Mouse (Mus musculus): ENCODE data around the gene Ilf2. TPM values are rescaled to one million over a fixed set of nuclear protein-coding genes. Genes with fewer than 3 reads are reported as not detected.

Ilf2 gene
- 218 and 229 TPM in 2 replicates for polyA plus RNA-seq (2015; fragmentation: Nextera tagmentation; extraction: Ambion mirVana)

- H3K27ac ChIP-seq (replicated peaks), result peak within 1 kb of the TSS; percentile 96
- WGBS, result 1% methylated on average over 45 of the region's 45 CpGs
Observed at GRCm38 (mm10) chr3:90475831-90476611, at the start of gene Ilf2. TSS of gene Ilf2 (plus strand) at chr3:90476126.

GRCm38 (mm10) chr3:90427574-90427973 is 48.4 kb upstream of the Ilf2 start:
- 92% methylated on average over 1 of the region's 1 CpGs for WGBS
- Histone ChIP-seq H3K4me1 (peaks cover 40% of the 10 kb centered on the region), H3K27ac (replicated peaks) (no peak overlapping the region), H3K27me3 (replicated peaks) (no peaks in the 10 kb centered on the region), H3K9me3 (replicated peaks) (no peaks in the 10 kb centered on the region), H3K4me3 (replicated peaks) (no peak overlapping the region), H3K36me3 (peaks cover 23% of the 10 kb centered on the region), H3K4me2 (no peak overlapping the region), H3K9ac (replicated peaks) (no peak overlapping the region)
- ATAC-seq (ENCODE audit: low FRiP score), result no peak

More at GRCm38 (mm10) chr3:90475831-90476611, at the start of gene Ilf2:
- no peaks in the 10 kb centered on the region for H3K27me3 ChIP-seq (replicated peaks)
- peak; percentile 99 for ATAC-seq (ENCODE audit: low FRiP score)
- peaks cover 23% of the 10 kb centered on the region for H3K36me3 ChIP-seq
- H3K9me3 ChIP-seq (replicated peaks), result no peaks in the 10 kb centered on the region
- H3K4me1 ChIP-seq, result peaks cover 18% of the 10 kb centered on the region
- peak within 1 kb of the TSS; percentile 91 for H3K9ac ChIP-seq (replicated peaks)
- H3K4me2 ChIP-seq, result peak within 1 kb of the TSS; percentile 70
- peak within 1 kb of the TSS; percentile 75 for H3K4me3 ChIP-seq (replicated peaks)

GRCm38 (mm10) chr3:90428186-90428585 is 47.7 kb upstream of the Ilf2 start:
- no peak overlapping the region for H3K9ac ChIP-seq (replicated peaks)
- 82% methylated on average over 6 of the region's 6 CpGs for WGBS
- H3K4me3 ChIP-seq (replicated peaks), result no peak overlapping the region
- H3K27ac ChIP-seq (replicated peaks), result no peak overlapping the region
- H3K27me3 ChIP-seq (replicated peaks), result no peaks in the 10 kb centered on the region
- peaks cover 17% of the 10 kb centered on the region for H3K36me3 ChIP-seq
- ATAC-seq (ENCODE audit: low FRiP score), result no peak
- no peak overlapping the region for H3K4me2 ChIP-seq
- no peaks in the 10 kb centered on the region for H3K9me3 ChIP-seq (replicated peaks)
- peaks cover 40% of the 10 kb centered on the region for H3K4me1 ChIP-seq

DNA sequence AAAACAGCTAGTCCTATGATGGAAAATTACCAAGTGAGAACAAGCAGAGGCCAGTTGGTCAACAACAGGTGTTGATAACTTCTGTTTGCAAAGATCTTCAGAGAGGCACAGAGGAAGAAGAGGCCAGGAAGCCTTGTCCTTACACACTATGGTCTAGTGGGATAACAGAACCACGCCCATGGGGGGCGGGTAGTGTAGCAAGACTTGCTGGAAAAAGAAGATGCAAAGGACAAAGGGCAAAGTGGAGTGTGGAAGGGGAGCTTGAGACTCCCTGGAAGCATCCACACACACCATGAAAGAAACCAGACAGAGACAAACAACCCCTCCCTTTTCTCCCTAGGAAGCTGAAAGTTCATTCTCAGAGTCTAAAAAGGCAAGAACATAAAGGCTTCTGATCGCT is 46.4 kb upstream of the Ilf2 start:
- Histone ChIP-seq H3K9ac (replicated peaks) (no peak overlapping the region), H3K27me3 (replicated peaks) (no peaks in the 10 kb centered on the region), H3K36me3 (peaks cover 10% of the 10 kb centered on the region; the same call in 1 of the 2 replicates), H3K4me2 (no peak overlapping the region), H3K27ac (replicated peaks) (no peak overlapping the region), H3K4me1 (peaks cover 46% of the 10 kb centered on the region), H3K9me3 (replicated peaks) (no peaks in the 10 kb centered on the region), H3K4me3 (replicated peaks) (no peak overlapping the region)
- WGBS, result 85% methylated on average over 3 of the region's 3 CpGs
- ATAC-seq (ENCODE audit: low FRiP score), result no peak

GRCm38 (mm10) chr3:90432348-90432747 is 43.6 kb upstream of the Ilf2 start:
- H3K27ac ChIP-seq (replicated peaks), result peak overlapping the region; percentile 95; the same call in 1 of the 2 replicates
- peak overlapping the region; percentile 79 for H3K4me3 ChIP-seq (replicated peaks)
- H3K27me3 ChIP-seq (replicated peaks), result no peaks in the 10 kb centered on the region
- 10% methylated on average over 2 of the region's 2 CpGs for WGBS
- H3K9ac ChIP-seq (replicated peaks), result peak overlapping the region; percentile 95
- H3K4me2 ChIP-seq, result peak overlapping the region; percentile 94
- no peaks in the 10 kb centered on the region for H3K9me3 ChIP-seq (replicated peaks)
- no peak for ATAC-seq (ENCODE audit: low FRiP score)
- peaks cover 3% of the 10 kb centered on the region; the same call in 1 of the 2 replicates for H3K36me3 ChIP-seq
- peaks cover 44% of the 10 kb centered on the region for H3K4me1 ChIP-seq

DNA sequence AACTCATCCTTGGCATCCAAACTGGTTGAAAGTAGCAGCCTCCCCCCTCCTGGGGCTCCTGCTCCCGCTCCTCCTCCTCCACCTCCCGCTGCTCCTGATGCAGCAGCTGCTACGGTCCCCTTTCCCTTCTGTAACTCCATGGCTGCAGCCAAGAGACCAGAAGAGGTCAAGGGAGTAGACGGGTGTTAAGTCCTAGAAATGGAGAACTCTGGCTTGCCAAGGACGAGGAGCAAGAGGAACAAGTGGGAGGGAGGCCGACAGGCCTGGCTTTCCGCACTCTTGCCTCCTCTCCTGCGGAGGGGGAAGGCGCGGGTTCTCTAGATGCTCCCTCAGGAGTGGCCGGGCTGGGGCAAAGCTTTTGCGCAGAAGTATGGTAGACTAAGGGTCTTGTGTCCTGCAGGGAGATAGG is 43.1 kb upstream of the Ilf2 start:
- H3K27ac ChIP-seq (replicated peaks), result peak overlapping the region; percentile 95
- 0% methylated on average over 12 of the region's 12 CpGs for WGBS
- peaks cover 44% of the 10 kb centered on the region for H3K4me1 ChIP-seq
- H3K4me3 ChIP-seq (replicated peaks), result peak overlapping the region; percentile 79
- peak overlapping the region; percentile 94 for H3K4me2 ChIP-seq
- H3K9ac ChIP-seq (replicated peaks), result peak overlapping the region; percentile 95
- H3K9me3 ChIP-seq (replicated peaks), result no peaks in the 10 kb centered on the region
- H3K27me3 ChIP-seq (replicated peaks), result no peaks in the 10 kb centered on the region
- H3K36me3 ChIP-seq, result peaks cover 3% of the 10 kb centered on the region; the same call in 1 of the 2 replicates
- ATAC-seq (ENCODE audit: low FRiP score), result peak; percentile 42

- peaks cover 41% of the 10 kb centered on the region for H3K4me1 ChIP-seq
- WGBS, result under 1% methylated on average over 52 of the region's 52 CpGs
- peak; percentile 99 for ATAC-seq (ENCODE audit: low FRiP score)
- H3K4me3 ChIP-seq (replicated peaks), result peak within 1 kb of the TSS; percentile 79
- peak within 1 kb of the TSS; percentile 94 for H3K4me2 ChIP-seq
- no peaks in the 10 kb centered on the region for H3K9me3 ChIP-seq (replicated peaks)
- H3K9ac ChIP-seq (replicated peaks), result peak within 1 kb of the TSS; percentile 95
- peaks cover 3% of the 10 kb centered on the region; the same call in 1 of the 2 replicates for H3K36me3 ChIP-seq
- peak within 1 kb of the TSS; percentile 95 for H3K27ac ChIP-seq (replicated peaks)
- H3K27me3 ChIP-seq (replicated peaks), result no peaks in the 10 kb centered on the region
Observed at GRCm38 (mm10) chr3:90433381-90434020, 42.4 kb upstream of the Ilf2 start, which contains the start of gene Ints3. TSS of gene Ints3 (minus strand) at chr3:90433622.

GRCm38 (mm10) chr3:90434073-90434730 is 41.7 kb upstream of the Ilf2 start:
- peak overlapping the region; percentile 95 for H3K27ac ChIP-seq (replicated peaks)
- H3K4me3 ChIP-seq (replicated peaks), result peak overlapping the region; percentile 79
- no peaks in the 10 kb centered on the region for H3K27me3 ChIP-seq (replicated peaks)
- no peaks in the 10 kb centered on the region for H3K9me3 ChIP-seq (replicated peaks)
- H3K9ac ChIP-seq (replicated peaks), result peak overlapping the region; percentile 56
- WGBS, result 58% methylated on average over 11 of the region's 11 CpGs
- H3K36me3 ChIP-seq, result peaks cover 3% of the 10 kb centered on the region; the same call in 1 of the 2 replicates
- peak overlapping the region; percentile 94 for H3K4me2 ChIP-seq
- peaks cover 34% of the 10 kb centered on the region for H3K4me1 ChIP-seq
- 0 out of 2 replicates have a peak, but pooled peaks have one; percentile 1 for ATAC-seq (ENCODE audit: low FRiP score)

DNA sequence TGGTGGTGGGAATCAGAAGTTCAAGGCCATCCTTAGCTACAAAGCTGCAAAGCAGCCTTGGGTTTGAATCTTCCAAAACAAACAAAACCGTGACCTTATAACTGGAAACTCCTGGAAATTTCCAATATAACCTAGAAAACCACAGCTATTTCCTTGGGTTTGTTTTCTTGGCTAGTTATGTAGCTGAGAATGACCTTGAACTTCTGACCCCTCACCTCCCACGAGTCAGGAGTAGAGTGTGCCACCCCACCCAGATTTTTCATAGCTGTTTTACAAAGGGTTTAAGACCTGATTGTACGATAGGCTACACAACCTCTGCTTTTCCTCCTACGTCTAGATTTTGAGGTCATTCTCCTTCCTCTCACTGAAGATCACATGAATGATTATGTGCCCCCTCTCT is 38.8 kb upstream of the Ilf2 start:
- H3K9me3 ChIP-seq (replicated peaks), result no peaks in the 10 kb centered on the region
- H3K27ac ChIP-seq (replicated peaks), result no peak overlapping the region
- no peak for ATAC-seq (ENCODE audit: low FRiP score)
- H3K4me2 ChIP-seq, result no peak overlapping the region
- peaks cover 10% of the 10 kb centered on the region for H3K4me1 ChIP-seq
- H3K9ac ChIP-seq (replicated peaks), result no peak overlapping the region
- H3K27me3 ChIP-seq (replicated peaks), result no peaks in the 10 kb centered on the region
- no peak overlapping the region for H3K4me3 ChIP-seq (replicated peaks)
- WGBS, result 85% methylated on average over 4 of the region's 4 CpGs
- no peaks in the 10 kb centered on the region for H3K36me3 ChIP-seq

GRCm38 (mm10) chr3:90440756-90441155 is 35.2 kb upstream of the Ilf2 start:
- Histone ChIP-seq H3K27me3 (replicated peaks) (no peaks in the 10 kb centered on the region), H3K4me1 (peaks cover 3% of the 10 kb centered on the region)
- 86% methylated on average over 2 of the region's 2 CpGs for WGBS

DNA sequence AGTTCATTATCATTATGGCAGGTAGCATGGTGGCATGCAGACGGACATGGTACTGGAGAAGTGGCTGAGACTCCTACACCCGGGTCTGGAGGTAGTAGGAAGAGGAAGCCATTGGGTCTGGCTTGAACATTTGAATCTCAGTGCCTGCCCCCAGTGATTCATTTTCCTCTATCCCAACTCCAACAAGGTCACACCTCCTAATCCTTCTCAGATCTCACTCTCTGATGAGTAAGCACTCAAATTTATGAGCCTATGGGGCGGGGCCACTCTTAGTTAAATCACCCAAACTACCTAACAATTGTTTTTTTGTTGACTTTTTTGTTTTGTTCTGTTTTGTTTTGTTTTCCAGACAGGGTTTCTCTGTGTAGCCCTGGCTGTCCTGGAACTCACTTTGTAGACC is 31.9 kb upstream of the Ilf2 start:
- H3K4me3 ChIP-seq (replicated peaks), result no peak overlapping the region
- no peak overlapping the region for H3K4me2 ChIP-seq
- no peak overlapping the region for H3K9ac ChIP-seq (replicated peaks)
- H3K4me1 ChIP-seq, result peaks cover 18% of the 10 kb centered on the region
- ATAC-seq (ENCODE audit: low FRiP score), result no peak
- 87% methylated on average over 3 of the region's 3 CpGs for WGBS
- no peaks in the 10 kb centered on the region for H3K9me3 ChIP-seq (replicated peaks)
- no peak overlapping the region for H3K27ac ChIP-seq (replicated peaks)
- H3K27me3 ChIP-seq (replicated peaks), result no peaks in the 10 kb centered on the region
- no peaks in the 10 kb centered on the region for H3K36me3 ChIP-seq

More at GRCm38 (mm10) chr3:90440756-90441155, 35.2 kb upstream of the Ilf2 start:
- no peak overlapping the region for H3K4me2 ChIP-seq
- no peak overlapping the region for H3K9ac ChIP-seq (replicated peaks)
- ATAC-seq (ENCODE audit: low FRiP score), result no peak
- no peak overlapping the region for H3K27ac ChIP-seq (replicated peaks)
- H3K9me3 ChIP-seq (replicated peaks), result no peaks in the 10 kb centered on the region
- H3K36me3 ChIP-seq, result no peaks in the 10 kb centered on the region
- no peak overlapping the region for H3K4me3 ChIP-seq (replicated peaks)

All from neural tube, embryonic 15.5 days (tissue).